Mouse (Mus musculus): ENCODE results near the gene Vgll4. TPM values are rescaled to one million over a fixed set of nuclear protein-coding genes. Genes with fewer than 3 reads are reported as not detected.

The Vgll4 gene
- total RNA-seq, 2 experiments from 2014 or later, result 23.5 to 31.8 TPM

Other genes starting within 250 kb of the Vgll4 start
- 10 to 100 TPM; 11.9 to 16.4 TPM for gene Tamm41, start 67.9 kb upstream of the Vgll4 start, total RNA-seq (2021)
- gene Syn2, start 164.9 kb upstream of the Vgll4 start, total RNA-seq (2021), result 1 to 10 TPM; 3.1 to 3.4 TPM